Mouse (Mus musculus) heart, postnatal 0 days (tissue): ENCODE measurements around the gene Ring1. TPM values are rescaled to one million over a fixed set of nuclear protein-coding genes. Genes with fewer than 3 reads are reported as not detected.
"Not testable (repeated sequence)": the region's sequence is repeated elsewhere in the genome, so short reads cannot be mapped to it uniquely, and the experiment has no call there.

Experiments used
- ATAC-seq: fragments of 200-750 bp; cut with Nextera tagmentation; 2 replicates; pipeline ENCODE4 v1.8.0; 2017; ENCODE audit warnings: low read depth, moderate number of reproducible peaks, moderate library complexity; ENCODE audit not compliant: insufficient read depth
- DNase-seq: peaks from one replicate; pipeline ENCODE4 v3.0.0-alpha.2; 2016; ENCODE audit warnings: low spot score
- H3K27ac ChIP-seq: fragments of 300-500 bp; sonication (generic); 2 replicates; pipeline ENCODE4 v1.5.1; 2014; ENCODE audit warnings: low read depth, mild to moderate bottlenecking
- H3K27me3 ChIP-seq: fragments of 300-500 bp; sonication (generic); 2 replicates; pipeline ENCODE4 v1.6.1; 2014; ENCODE audit warnings: low read length, mixed read lengths; ENCODE audit not compliant: control insufficient read depth, insufficient read depth
- H3K36me3 ChIP-seq: fragments of 300-500 bp; sonication (generic); replicated peaks from 2 replicates; pipeline ENCODE4 v1.6.1; 2014; ENCODE audit warnings: low read length, mixed read lengths; ENCODE audit not compliant: control insufficient read depth, insufficient read depth
- H3K4me1 ChIP-seq: fragments of 300-500 bp; sonication (generic); 2 replicates; pipeline ENCODE4 v1.6.1; 2014; ENCODE audit warnings: antibody characterized with exemption; ENCODE audit not compliant: control insufficient read depth, insufficient read depth
- H3K4me2 ChIP-seq: fragments of 300-500 bp; sonication (generic); 2 replicates; pipeline ENCODE4 v1.6.1; 2014; ENCODE audit warnings: low read depth, mild to moderate bottlenecking, low read length, moderate library complexity
- H3K4me3 ChIP-seq: fragments of 300-500 bp; sonication (generic); 2 replicates; pipeline ENCODE4 v1.5.1; 2014; ENCODE audit warnings: low read depth, low read length
- H3K9ac ChIP-seq: fragments of 300-500 bp; sonication (generic); replicated peaks from 2 replicates; pipeline ENCODE4 v1.6.1; 2014; ENCODE audit warnings: low read depth, low read length, mixed read lengths
- H3K9me3 ChIP-seq: fragments of 300-500 bp; sonication (generic); replicated peaks from 2 replicates; pipeline ENCODE4 v1.6.1; 2016; ENCODE audit warnings: low read length; ENCODE audit not compliant: control insufficient read depth
- CTCF ChIP-seq: IDR thresholded peaks from 2 replicates; pipeline ENCODE4 v1.5.1; 2016; ENCODE audit warnings: antibody characterized with exemption, control low read depth, low read depth
- EP300 ChIP-seq: IDR thresholded peaks from 2 replicates; pipeline ENCODE4 v1.6.1; 2016; ENCODE audit warnings: antibody characterized with exemption, low read depth
- WGBS: fragments of 180-500 bp; shearing (Covaris S2); extraction: QIAGEN DNeasy Blood & Tissue Kit; methylation state at CpG from one replicate; pipeline ENCODE4 v1.1.7; 2014; 5-methylcytosine and 5-hydroxymethylcytosine counted together
- polyA plus RNA-seq: library from polyadenylated mRNA; unstranded; fragments of >200 nt; fragmentation: Nextera tagmentation; extraction: Ambion mirVana; gene quantifications from 2 replicates; pipeline ENCODE4 v1.2.1, GENCODE M21; 2015
- total RNA-seq: library from RNA; depleted of rRNA; stranded (reverse); fragments of >200 nt; gene quantifications from 2 replicates; pipeline ENCODE4 v1.2.3, GENCODE M21; 2014; ENCODE audit warnings: low replicate concordance

Gene Ring1
- total and polyA plus RNA-seq, 2 experiments from 2014 or later, result 10.3 to 22.5 TPM

DNA sequence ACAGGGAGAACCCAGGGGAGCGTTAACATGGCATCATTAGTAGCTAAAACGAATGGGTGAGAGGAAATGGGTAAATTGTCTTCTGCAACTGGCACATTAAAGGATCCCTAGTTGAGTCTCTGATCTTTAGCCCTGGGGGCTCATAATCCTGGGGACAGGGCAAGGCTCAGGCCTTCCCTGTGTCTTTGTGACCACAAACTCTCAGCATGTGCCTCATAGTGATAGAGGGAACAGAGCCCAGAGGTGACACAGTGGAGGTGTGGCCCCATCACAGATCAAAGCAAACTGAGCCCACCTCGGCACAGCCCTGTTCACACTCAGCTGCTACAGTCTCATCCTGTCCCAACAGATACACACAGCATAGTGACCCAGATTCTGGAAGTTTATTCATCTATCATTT lies 28.8 kb downstream of the Ring1 start:
- whole genome bisulfite sequencing, result 38% methylated on average over 3 of the region's 3 CpGs
- Histone ChIP-seq H3K27ac (no peak overlapping the region), H3K9ac (no peak overlapping the region), H3K4me1 (peaks cover 4% of the 10 kb centered on the region; the same call in 1 of the 2 replicates), H3K36me3 (no peaks in the 10 kb centered on the region), H3K9me3 (no peaks in the 10 kb centered on the region), H3K4me3 (no peak overlapping the region), H3K27me3 (no peaks in the 10 kb centered on the region), H3K4me2 (no peak overlapping the region)
- no peak for TF ChIP-seq CTCF
- no peak for TF ChIP-seq EP300
- ATAC-seq, result no peak
- no peak for DNase-seq

DNA sequence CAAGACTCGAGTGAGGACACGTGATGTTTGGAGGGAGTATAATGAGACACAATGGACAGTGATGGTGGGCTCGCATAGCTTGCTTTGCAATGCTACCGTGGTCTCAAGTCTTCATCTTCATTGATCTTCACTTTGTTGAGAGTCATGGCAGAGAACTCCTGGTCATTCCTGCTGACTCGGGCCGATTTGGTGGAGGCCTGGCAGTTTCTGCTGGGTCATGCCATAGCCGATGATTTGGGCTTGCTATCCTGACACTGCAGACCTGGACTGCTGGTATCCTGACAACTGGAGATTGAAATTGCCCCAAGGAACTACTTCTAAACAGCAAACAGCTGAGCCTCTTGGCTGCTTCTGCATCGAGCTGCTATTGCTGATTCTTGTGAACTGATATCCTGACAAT lies 29.5 kb downstream of the Ring1 start:
- Histone ChIP-seq H3K27ac (no peak overlapping the region), H3K36me3 (no peaks in the 10 kb centered on the region), H3K4me2 (no peak overlapping the region), H3K9ac (no peak overlapping the region), H3K4me1 (peaks cover 4% of the 10 kb centered on the region; the same call in 1 of the 2 replicates), H3K27me3 (no peaks in the 10 kb centered on the region), H3K4me3 (no peak overlapping the region), H3K9me3 (no peaks in the 10 kb centered on the region)
- 84% methylated on average over 8 of the region's 8 CpGs for WGBS
- ATAC-seq, result no peak
- TF ChIP-seq EP300 (no peak), CTCF (no peak)
- DNase-seq, result no peak

DNA sequence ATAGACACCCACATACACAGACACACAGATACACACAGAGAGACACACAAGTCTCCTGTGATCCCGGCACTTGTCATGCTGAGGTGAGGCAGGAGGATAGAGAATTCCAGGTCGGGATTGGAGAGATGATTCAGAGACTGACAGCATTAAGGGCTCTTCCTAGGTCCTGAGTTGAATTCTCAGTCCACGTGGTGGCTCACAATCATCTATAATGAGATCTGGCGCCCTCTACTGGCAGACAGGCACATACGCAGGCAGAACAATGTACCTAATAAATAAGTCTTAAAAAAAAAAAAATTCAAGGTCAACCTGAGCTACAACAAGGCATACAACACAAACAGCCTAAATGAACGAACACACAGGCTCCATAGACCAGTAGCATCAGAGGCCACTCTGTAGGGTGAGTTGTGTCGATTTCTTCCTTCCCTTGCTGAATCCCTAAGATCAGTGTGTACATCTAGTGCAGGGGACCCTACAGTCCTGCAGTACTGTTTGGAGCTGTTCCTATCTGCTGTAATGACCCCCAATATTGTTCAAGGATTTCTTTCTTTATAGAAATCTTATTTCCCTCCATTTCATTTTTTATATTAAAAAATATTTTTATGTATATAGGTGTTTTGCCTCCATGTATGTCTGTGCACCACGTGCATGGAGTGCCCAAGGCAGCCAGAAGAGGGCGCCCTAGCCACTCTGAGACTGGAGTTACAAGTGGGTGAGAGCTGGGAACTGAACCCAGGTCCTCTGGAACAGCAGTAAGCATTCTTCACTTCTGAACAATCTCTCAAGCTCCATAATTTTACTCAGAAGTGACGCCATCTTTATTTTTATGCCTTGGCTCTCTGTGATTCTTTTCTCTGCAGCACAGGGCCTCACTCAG lies 32.5 kb downstream of the Ring1 start:
- ATAC-seq, result peak; percentile 27; the same call in 1 of the 2 replicates
- TF ChIP-seq CTCF (peak; percentile 69), EP300 (no peak)
- peak; percentile 66 for DNase-seq
- no peaks in the 10 kb centered on the region for H3K9me3 ChIP-seq
- 26% methylated on average over 10 of the region's 10 CpGs for WGBS
- H3K36me3 ChIP-seq, result no peaks in the 10 kb centered on the region
- H3K4me3 ChIP-seq, result no peak overlapping the region
- no peak overlapping the region for H3K27ac ChIP-seq
- H3K27me3 ChIP-seq, result no peaks in the 10 kb centered on the region
- H3K4me2 ChIP-seq, result no peak overlapping the region
- H3K4me1 ChIP-seq, result no peaks in the 10 kb centered on the region
- H3K9ac ChIP-seq, result no peak overlapping the region

DNA sequence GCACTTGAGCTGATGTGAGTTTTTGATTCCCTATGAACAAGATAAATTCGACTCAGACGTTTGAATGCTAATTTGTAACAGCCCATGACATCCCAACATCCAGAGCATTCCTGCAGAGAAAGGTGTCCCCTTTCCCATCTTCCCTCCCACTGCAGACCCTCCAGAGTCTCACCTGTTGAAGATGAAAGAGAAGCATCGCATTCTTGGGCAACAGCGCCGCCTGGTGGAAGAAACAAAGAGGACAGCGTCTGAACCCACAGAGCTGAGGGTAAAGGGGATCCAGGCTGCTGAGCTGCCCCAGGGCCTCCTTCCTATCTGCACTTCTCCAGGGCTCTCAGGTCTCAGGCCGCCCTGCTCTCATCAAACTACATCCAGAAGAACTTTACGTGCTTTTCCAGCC lies 42.3 kb downstream of the Ring1 start:
- not testable (repeated sequence) for H3K36me3 ChIP-seq, H3K4me2 ChIP-seq, H3K9me3 ChIP-seq, H3K27ac ChIP-seq, ATAC-seq, H3K9ac ChIP-seq, DNase-seq, H3K4me3 ChIP-seq
- Histone ChIP-seq H3K4me1 (peaks cover 17% of the 10 kb centered on the region), H3K27me3 (peaks cover 37% of the 10 kb centered on the region)
- TF ChIP-seq CTCF, result peak; percentile 86
- WGBS, result 8% methylated on average over 8 of the region's 8 CpGs

DNA sequence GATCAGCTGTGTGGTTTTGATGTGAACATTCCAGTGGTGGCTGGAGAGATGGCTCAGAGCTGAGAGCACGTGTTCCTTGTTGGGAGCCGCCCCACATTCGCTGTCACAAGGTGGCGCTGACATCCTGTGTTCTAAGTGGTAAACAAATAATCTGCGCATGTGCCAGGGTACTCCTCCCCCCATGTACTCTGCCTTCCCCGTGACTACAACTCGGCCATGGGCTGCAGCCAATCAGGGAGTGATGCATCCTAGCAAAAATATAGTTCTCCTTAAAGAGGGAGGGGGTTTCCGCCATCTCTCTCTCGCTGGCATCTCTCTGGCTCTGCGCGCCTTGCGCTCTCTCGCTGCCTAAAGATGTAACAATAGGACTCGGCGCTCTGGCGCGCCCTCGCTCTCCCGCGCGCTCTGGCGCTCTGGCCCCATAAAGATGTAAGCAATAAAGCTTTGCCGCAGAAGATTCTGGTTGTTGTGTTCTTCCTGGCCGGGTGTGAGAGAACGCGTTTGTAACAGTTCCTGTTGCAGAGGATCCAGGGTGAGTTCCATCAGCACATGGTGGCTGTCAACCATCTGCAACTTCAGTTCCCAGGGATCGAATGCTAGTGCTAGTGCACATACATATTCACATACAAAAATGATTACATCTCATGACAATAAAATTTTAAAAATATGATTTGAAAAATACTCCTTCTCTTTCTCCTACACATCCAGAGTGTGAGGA lies 43.1 kb downstream of the Ring1 start:
- under 1% methylated on average over 27 of the region's 27 CpGs for WGBS
- not testable (repeated sequence) for H3K9ac ChIP-seq, H3K9me3 ChIP-seq, H3K36me3 ChIP-seq
- DNase-seq (peak; percentile 96), ATAC-seq (peak; percentile 91)
- Histone ChIP-seq H3K4me1 (peaks cover 17% of the 10 kb centered on the region), H3K27ac (peak overlapping the region; percentile 82), H3K27me3 (peaks cover 39% of the 10 kb centered on the region), H3K4me2 (peak overlapping the region; percentile 58), H3K4me3 (peak overlapping the region; percentile 49)
- TF ChIP-seq CTCF, result peak; percentile 50
- TF ChIP-seq EP300, result peak; percentile 87
